Mouse (Mus musculus) erythroblast, adult 5-6 weeks (primary cell): ENCODE measurements around the gene Zeb2. TPM values are rescaled to one million over a fixed set of nuclear protein-coding genes. Genes with fewer than 3 reads are reported as not detected.

Source experiments
- ATAC-seq: replicated peaks from 2 replicates; pipeline ENCODE4 v1.8.0; 2016; ENCODE audit warnings: moderate number of reproducible peaks, mild to moderate bottlenecking, moderate TSS enrichment, inconsistent platforms; ENCODE audit not compliant: poor library complexity, low FRiP score, severe bottlenecking
- total RNA-seq, 2 experiments: library from RNA; stranded (forward) in 1 of 2; stranded (reverse) in 1 of 2; fragments of 150-400 nt in 1 of 2; fragments of 200-764, 138-1000 nt in 1 of 2; gene quantifications; 2 replicates each; pipeline versions ENCODE4 v1.2.3 to v1.2.4; 2015 to 2017; ENCODE audit warnings: low replicate concordance in 2 of 2

Zeb2 gene
- total RNA-seq, 2 experiments from 2014 or later = 33.2 to 42.8 TPM

DNA sequence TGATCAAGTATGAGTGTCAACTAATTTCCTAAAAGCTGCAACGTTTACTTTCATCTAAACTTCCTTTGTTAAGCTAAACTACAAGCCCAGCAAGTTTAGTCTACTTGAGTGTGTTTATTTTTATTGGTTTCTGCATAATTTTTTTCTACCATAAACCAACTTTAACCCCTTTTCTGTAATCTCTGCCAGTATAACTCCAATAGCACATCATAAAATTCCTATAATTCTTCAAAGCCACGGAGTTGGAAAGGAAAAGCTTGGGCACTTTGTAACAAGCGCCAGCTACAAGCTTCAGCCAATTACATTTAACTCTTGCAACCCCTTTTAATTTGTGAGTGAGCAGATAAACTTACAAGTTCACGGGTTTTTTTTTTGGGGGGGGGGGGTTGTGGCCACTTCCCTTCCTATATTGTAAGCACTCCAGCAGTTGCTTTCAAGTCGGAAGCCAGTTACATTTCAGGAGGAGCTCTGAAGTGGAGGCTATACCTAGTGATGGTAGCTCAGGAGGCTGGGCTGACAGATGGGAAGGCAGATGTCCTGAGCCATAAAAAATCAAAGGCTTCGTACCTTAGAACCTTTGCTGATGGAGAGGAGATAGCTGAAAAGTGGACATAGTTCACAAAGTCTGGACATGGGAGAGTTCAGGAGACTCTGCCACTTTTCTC is 46.5 kb downstream of the Zeb2 start:
- ATAC-seq = no peak

DNA sequence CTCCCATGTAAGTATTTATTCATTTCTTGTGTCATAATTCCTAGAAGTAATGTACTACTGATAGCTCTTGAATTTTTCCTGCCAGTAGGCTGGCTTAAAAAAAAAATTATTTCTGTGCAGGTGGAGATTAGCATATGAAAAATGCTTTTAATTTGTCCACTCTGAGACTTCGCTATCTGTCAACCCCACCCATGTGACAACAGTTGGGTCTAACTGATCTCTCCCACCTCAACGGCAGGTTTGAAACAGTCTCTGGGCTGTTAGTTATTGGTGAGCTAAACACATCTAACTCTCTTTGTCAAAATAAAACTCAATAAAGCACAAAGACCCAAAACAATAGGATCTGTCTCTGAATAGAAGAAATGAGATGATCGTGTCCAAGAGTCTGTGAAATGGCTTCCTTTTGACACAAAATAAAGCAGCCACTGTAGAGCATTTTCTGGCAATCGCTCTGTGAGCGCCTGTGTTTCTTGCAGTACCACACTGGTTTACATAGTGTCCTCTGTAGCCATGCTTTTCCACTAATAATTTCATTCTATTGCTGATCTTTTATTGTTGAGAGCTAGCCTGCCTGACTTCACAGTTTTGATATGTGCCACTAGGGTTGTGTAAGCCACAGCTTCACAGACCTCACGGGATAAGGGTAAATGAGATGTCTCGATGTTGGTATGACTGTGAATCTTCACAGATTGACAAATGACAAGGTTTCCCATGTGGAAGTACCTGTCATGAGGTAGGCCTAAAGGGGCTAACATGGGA is 48.2 kb downstream of the Zeb2 start:
- ATAC-seq = peak; percentile 84

DNA sequence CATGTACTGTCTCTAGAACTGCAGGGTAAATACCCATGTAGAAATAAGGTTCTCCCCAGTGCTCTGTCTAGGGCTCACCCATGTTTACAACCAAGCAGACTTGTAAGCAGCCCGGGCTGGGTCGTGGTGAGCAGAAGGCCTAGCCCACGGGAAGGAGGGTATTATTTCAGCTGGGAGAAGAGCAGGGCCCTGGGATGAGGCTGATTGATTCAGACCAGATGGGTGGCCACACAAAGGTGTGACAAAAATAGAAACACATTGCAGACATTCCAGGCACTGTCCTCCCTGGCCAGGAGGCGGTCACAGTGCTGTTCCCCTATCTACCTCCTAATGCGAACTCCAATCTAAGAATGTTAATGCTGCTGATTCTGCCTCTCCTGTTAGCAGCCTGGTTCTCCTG is 50.1 kb downstream of the Zeb2 start:
- no peak for ATAC-seq

DNA sequence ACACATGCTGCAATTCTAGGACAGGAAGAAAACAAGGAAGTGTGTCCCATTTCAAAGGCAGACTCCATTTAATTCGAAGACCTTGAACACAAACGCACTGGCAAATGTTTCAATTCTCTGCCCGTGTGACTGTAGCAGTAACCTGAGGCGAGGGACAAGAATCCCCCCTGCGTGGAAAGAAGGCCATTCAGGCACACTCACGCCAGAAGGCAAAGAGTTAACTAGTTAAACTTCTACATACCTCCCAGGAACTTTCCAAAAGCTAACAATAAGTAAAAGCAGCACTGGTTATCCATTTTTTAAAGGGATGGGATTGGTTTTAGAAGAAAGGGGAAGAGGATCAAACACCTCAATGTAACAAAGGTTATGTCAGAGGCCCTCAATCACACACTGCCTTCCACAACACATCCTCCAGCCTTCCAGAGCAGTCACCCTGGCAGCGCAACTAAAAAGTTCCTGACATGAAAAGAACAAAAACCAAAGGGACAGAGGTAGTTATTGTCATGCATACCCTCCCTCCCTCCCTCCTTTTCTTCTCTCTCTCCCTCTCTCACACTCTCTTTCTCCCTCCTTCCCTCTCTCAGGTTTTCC is 53.8 kb downstream of the Zeb2 start:
- ATAC-seq = no peak

DNA sequence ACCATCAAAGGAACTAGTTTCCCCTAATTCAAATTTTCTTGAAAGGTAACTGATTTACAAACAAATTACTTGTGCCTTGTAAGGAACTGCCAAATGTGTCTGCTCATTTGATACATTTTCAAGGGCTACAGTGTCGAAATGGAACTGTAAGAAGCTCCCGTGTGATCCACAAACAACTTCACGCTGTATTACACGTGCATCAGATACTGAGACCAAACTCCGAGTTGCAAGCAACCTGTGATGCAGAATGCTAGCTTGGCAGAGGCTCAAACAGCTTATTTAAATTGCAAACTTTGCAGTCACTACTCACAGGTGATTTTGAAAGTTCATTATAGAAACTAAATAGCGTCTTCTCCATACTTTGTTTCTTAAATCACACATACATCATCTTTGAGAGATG is 55.1 kb downstream of the Zeb2 start:
- no peak for ATAC-seq

DNA sequence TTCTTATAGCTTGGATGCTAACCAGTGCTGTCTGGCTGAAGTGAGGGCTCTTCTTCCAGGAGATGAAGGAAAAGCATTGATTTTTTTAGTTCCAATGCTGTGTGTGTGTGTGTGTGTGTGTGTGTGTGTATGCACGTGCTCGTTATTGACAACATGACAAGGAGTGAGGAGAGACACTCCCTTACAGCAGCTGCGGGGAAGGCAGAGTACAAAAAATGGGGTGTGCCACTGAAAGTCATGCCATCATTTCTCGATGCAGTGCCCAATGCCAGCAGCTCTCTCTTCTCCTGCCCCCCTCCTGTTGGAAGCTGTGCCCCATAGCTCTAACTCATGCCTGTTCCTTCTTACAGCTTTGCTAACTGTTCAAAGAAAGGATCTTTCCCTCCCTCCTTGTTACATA is 56.4 kb downstream of the Zeb2 start:
- ATAC-seq = 0 out of 2 replicates have a peak, but pooled peaks have one; percentile 38

DNA sequence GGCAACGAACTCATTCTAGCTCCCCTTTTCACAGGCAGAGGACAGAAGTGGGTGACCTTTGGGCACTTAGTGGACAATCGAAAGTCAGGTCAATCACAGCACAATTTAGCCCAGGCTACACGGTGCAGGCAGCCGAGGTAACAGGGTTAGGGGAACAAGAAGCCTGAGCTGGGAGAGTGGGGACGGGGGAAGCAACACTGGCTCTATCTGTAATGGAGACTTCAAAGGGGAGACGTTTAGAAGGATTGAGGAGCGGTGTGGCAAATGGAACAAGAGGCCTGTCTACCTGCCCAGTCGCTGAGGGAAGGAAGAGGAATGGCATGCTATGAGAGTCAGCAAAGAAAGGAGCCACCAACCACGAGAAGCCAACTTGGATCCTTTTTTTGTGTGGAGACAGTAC is 57.0 kb downstream of the Zeb2 start:
- no peak for ATAC-seq

DNA sequence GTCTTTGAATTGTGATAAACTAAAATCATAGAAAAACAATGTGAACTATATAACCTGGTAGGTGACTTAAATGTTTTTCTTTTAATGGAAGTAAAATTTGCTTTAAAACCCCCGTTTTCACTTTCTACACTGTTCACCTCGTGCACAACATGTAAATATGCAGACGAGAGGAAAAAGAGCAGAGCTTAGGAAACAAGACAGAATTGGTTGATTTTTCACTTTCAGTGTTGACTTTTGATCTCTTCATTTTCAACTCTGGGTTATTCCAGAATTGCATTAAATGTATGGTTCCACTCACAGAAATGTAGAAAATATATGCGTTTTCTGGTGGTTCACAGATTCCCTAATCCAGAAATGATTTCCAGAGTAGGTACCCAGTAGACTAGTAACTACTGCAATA is 57.6 kb downstream of the Zeb2 start:
- no peak for ATAC-seq

DNA sequence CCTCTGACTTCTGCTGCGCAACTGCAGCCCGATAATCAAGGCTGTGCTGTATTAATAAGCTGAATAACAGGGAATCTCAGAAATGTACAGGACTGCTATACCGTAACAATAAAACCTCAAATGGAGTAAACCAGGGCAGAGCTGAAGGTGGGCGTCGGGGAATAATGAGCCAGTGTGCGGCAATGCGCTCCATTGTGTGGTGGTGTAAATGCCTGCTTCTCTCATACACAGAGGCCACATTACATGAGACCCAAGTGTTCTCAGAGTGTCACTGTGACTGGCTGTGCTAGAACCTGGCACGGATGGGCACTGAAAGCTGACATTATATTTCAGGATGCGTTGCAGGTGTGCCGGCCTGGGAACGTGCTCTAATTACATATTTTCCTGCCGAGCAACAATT is 58.2 kb downstream of the Zeb2 start:
- ATAC-seq = no peak

DNA sequence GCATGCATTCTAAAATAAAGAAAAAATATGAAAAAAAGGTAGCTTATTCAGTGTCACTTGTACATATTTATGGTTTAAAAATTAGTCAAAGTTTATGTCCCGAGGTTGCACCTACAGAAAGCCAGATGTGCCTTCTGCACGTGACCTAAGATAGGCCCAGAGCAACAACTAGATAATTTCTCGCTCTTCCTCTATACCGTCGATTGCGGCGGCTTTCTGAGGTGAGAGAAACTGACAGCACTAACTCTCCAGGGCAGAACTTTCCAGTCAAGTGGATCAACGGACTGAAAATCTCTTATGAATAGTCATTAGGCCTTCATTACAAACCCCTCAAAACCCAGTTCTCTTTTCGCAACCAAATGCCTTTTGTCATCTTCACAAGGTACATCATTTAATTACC is 59.0 kb downstream of the Zeb2 start:
- 0 out of 2 replicates have a peak, but pooled peaks have one; percentile 47 for ATAC-seq

DNA sequence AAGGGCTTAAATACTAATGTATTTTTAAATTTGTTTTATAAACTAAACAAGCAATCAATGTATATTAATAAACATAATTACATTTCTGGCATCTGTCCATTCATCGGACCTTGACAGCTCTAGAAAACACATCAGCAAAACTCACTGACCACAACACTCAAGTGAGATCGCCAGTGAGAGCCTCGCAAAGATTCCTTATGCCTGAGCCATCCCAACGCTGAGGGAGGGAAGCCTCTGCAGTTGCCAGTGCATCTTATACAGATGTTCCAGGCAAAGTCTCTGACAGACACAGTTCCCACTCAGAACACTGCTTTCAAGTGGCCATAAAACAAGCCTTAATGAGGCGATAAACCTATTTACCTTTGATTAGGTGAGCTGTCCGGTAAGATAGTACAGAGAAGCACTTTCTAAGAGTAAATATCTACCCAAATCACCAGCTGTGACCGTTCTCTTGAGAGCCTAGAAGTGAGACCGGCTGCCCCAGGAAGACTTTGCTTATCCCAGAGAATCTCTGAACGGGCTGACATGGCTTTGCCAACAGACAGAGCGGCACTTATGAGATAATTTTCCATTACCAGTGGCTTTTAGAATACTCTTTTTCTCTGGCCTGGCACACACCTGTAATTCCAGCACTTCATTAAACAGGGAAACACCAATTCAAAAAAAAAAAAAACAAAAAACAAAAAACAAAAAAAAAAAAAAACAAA is 60.2 kb downstream of the Zeb2 start:
- ATAC-seq = no peak

DNA sequence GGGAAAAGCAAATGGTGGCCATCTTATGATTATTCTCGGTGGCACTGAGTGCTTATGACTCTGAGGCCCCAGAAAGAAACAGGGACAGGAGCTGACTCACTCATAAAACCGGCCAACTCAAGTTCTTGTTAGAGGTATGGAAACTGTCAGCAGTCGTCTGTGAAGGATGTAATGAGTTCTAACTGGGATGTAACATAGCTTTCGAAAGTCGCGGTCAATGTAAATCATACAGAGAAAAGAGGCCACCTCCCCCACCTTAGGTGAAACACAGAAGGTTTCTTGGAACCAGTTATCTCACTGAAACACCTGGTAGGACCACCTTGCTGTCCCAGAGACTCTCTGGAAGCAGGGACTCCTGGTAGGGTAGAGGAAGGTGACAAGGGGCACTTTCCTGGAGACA is 61.3 kb downstream of the Zeb2 start:
- ATAC-seq = peak; percentile 49

DNA sequence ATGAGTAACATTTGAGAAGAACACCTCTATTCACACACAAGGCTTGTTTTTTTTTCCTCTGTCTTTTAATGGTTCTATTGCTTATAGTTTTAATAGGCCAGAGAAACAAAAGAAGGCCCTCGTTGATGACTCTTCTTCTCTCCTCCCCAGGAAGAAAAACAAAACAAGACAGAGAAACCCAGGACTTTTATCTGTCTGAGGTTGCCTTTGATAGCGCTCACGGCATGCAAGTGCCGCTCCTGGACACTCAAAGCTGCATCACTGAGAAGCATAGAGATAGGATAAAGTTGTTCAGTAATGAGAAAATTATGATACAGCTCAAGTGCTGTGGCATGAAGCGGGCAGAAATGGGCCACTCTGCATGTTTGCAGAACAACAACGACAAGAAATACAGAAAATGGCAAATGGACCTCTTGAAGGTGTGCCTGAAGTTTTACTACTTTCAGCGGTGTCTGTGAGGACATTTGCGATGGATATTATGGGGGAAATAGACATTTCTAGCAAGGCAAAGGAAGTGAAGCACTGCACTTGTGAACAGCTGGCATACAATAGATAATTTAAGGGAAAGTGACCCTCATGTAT is 62.1 kb downstream of the Zeb2 start:
- 0 out of 2 replicates have a peak, but pooled peaks have one; percentile 31 for ATAC-seq

DNA sequence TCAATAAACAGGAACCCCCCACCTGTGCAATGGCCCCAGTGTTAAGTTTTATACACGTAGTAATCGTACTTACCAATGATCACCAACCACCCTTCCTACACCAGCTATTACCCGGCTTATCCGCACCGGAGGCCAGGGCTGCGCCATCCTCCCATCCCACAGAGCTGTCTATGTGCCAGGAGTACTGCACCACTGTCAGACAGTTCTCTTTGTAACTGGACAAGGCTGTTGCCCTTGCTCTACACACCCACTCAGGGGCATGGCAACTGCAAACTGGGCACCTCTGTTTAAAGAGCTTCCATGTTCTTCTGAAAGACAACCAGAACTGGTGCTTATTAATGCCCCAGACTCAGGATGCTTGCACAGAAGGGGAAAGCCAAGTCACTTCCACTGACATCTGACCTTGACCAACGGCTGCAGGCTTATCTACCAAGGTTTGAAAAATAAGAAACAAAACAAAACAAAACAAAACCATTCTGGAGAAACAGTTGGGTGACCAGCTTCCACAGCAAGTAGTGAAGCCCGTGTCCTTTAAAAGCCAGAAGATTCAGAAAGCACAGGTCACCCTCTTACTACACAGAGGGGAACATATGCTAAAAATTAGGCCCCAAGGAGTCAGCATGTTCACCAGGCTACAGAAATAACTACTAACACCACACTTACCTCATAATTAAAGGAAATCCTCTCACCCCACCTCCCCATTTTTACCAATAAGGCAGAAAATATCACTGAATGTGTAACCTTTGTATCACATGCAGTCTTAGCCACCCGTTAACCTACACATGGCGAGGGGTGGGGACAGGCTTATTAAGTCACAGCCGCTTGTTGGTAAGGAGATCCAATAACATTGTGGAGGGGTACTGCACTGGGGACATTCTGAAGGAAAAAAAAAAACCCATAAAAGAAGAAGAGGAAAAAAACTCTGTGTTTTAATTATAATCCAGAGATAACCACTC is 62.8 kb downstream of the Zeb2 start:
- no peak for ATAC-seq

DNA sequence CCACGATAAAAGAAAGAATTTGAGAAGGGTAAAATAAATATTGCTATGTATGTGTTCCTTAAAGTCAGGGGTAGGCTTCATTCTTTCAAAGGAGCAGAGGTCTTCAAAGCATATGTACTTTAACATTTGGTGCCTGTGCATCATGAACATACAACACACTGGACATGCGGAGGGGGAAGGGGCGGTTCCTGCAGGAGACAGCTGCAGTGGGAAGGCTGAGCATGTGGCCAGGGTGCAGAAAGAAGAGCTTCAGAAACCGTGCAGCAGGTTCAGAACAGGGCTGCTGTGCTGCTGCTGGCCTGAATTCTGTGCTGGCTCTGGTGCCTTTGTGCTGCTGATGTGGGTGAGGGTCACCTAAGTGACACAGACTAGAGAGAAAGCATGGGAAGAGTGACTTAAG is 64.6 kb downstream of the Zeb2 start:
- no peak for ATAC-seq

DNA sequence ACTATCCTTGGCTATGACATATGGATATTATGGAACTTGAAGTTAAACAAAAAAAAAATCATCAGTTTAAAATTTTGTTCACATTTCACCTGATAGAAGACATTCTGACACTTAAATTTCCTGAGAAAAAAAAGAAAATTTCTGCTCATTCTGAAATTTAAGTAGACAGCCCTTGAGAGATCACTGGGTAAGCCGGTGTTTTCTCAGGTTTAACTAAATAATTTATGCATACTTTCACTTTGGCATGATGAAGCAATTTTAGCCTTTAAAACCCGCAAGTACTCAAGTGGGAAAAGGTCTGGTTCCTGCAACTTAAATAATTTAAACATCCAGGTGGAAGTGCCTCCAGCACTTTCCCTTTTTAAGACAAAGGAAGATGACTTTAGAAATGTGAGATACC is 65.9 kb downstream of the Zeb2 start:
- ATAC-seq = no peak

DNA sequence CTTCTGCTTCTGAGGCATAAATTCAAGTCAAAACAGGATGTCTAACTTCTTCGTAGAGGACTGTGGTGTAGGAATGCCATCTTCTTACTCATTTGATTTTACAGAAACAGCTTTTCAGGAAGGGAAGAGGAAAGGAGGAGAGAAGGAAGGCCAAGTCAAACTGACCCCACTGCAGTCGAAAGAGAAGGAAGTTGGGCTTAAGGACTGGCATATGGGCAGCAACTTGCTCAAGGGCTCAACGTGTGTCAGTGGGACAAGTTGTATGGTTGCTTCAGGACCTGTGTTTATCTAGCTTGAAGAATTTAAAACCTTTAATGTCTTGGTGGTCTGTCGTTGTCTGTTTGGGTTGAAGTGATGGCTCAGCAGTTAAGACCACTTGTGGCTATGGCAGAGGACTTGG is 67.3 kb downstream of the Zeb2 start:
- no peak for ATAC-seq

DNA sequence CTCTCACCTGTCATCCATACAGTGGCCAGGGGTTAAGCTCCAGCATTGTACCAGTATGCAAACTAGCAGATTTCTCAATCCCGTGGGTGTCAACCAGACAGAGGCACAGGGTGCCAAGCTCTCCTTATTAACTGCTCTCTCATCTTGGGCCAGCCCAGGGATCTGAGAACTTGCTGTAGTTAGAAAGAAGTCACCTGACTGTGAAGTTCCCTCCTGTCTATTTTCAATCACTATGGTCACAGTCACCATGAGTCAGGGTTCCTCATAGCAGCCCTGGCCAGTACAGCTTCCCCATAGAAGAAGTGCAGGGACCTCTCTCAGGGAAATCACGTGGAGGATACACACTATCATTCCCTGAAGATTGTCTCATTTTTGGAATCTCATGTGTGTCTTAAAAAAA is 67.9 kb downstream of the Zeb2 start:
- ATAC-seq = peak; percentile 56

DNA sequence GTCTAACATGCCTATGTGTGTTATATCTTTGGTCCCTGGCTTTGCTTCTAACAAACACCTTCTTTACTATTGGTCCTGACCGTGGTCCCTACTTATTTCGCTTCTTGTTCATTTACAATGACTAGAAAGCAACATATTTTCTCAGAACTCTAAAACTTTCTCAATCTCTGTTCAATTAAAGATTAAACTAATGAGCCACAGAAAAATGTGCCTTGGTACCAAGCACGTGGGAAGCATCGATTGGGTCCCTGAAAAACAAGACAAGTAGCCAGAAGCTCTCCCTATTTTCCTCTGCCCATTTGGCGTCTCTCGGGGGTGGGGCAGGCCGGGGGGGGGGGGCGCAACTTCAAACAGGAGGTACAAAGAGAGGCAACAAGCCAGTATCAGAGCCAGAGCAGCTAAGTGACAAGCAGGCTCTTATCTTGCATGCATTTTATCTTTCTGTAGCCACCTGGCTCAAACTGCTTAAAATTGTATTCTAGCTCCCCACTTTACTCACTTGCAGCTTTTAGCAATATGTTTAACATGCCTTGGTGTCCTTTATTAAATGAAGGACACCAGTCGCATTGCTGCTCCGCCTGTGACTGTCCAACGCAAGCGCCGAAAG is 76.4 kb downstream of the Zeb2 start:
- peak; percentile 74 for ATAC-seq
